Mouse (Mus musculus) lung, postnatal 4 days (tissue): ENCODE measurements around the gene Nudc.

Experiments used
- DNase-seq, 2 experiments: peaks; one replicate each; pipeline ENCODE4 v3.0.0; 2021

The Nudc gene

DNA sequence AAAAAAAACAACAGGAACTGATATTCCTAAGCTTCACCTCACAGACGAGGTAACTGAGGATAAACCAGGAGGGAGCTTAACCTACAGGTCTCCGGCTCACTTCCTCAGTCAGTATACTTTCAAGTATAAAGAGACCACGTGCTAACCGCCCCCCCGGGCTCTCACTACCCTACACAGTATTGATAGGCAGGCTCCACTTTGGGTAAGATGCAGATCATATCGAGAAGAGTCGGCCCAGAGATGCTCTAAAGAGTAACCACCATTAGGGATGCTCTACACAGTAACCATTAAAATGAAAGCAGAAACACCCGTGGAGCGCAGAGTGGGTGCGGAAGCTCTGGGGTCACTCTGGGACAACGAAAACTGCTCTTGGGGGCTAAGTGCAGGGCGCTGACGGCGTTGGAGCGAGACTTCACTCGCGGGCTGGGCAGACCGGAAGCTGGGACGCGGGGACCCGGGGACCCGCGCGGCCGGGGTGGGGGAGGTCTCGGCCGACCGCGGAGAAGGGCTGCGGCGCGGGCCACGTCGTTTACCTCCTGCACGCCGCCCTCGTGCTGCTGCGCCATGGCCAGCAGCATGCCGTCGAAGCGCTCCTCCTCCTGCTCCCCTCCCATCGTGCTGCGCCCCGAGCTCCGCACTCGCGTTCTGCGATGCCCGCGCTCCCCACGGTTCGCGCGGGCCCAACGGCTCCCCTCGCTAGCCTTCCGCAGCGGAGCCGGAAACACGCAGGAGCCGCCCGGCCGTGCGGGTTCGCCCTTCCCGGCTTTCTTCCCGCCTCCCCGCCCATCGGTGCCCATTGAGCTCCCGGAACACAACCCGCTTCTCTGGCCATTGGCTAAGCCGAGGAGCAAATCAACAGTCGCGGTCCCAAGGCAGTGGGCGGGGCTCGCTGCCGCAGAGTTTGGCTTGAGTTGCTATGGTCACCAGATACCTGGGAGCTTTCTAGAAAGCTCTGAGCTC is at the start of gene Nudc:
Gene Nudc (minus strand): TSS at position 725 of the 960 bp plus-strand sequence.
- peak; percentile 96 to 97 for DNase-seq

DNA sequence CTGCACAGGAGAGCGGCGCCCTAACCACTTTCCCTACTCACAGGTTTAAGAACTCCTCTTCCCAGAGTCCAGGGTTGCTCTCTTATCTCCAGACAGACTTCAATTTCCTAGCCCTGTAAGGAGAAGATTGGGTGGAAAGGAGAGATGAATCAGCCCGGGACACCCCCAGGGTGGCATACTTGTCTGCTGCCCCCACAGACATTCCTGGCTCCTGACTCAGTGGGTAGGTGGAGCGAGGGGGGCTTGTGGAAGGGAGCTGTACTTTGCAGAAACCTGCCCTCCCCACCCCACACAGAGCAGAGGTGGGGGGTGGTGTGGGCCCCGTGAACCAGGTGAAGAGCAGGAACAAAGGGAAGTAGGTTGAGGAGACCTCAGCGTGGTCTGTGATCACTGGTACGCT is 49.7 kb upstream of the Nudc start:
- peak in 1 of 2 experiments; percentile 23 for DNase-seq

DNA sequence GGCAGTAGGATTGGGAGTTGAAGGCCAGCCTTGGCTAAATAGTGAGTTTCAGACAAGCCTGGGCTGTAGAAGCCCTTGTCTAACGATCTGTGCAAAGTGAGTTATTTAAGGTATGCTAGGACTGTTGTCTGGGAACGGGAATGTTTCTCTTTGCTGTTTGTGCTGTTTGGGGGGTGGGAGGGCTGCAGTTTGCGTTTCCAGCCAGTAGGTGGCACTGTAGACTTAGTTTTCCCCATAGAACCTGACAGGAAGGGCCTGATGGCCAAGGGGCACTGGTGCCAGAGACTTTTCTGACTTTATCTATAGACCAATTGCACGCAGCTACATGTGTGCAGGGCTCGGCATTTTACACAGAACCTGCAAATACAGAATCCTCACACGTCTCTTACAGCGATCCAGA is 46.8 kb upstream of the Nudc start:
- DNase-seq = peak; percentile 78 to 84

DNA sequence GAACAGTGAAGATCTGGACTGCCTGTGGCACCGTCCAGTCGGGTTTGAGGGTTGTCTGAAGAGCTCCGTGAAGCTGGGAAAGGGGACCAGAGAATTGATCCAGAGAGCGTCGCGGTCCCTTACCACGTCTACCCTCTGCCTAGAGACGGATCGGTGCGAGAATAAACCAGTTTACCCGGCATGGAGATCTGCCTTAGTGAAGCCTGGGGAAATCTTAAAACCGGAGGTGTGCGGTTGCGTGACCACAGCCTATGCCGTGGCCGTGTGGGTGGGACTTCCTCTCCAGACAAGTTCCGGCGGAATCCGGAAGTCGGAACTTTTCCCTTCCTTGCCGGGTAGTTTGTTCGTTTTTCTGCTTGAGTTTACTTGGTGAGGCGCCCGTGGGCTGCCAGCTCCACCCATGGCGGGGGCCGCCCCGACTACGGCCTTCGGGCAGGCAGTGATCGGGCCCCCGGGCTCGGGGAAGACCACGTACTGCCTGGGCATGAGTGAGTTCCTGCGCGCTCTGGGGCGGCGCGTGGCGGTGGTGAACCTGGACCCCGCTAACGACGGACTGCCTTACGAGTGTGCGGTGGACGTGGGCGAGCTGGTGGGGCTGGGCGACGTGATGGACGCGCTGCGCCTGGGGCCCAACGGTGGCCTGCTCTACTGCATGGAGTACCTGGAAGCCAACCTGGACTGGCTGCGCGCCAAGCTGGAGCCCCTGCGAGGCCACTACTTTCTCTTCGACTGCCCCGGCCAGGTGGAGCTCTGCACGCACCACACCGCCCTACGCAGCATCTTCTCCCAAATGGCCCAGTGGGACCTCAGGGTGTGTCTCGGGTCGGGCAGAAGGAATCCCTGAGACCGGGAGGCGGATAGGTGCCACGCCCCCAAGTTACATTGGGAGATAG is 38.5 kb upstream of the Nudc start, which contains the start of gene Gpn2:
Gene Gpn2 (plus strand): TSS at position 304 of the 893 bp plus-strand sequence.
- DNase-seq = peak; percentile 84 to 87

DNA sequence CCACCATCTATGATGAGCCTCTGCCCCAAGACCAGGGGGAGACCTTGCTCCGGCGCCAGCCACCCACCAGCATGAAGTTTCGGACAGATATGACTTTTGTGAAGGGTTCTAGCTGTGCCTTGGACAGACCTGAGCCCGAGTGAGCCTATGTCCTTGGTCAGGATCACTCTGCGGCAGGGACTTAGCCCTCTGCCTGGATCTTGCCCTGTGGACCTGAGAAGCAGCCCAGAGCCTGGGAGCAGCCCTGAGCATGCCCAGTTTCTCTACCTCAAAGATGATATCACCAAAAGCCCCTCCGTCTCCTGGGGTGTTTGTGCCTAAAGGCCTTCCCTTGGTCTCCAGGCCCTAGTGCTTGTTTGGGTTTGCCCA is 37.9 kb upstream of the Nudc start:
- DNase-seq = no peak

DNA sequence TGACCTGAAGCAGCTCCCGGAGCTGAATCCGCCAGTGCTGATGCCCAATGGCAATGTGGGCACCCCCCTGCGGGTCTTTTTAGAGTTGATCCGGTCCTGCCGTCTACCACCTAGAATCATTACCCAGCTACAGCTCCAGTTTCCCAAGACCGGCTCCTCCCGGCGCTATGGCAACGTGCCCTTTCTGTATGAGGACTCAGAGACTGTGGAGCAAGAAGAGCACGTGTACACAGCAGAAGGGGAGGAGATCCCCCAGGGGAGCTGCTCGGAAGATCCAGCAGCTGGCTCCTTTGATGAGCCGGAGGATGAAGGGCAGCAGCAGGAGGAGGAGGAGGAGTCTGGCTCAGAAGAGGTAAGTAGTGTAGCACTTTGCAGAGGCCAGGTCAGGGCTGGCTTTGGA is 32.2 kb upstream of the Nudc start:
- DNase-seq = no peak

DNA sequence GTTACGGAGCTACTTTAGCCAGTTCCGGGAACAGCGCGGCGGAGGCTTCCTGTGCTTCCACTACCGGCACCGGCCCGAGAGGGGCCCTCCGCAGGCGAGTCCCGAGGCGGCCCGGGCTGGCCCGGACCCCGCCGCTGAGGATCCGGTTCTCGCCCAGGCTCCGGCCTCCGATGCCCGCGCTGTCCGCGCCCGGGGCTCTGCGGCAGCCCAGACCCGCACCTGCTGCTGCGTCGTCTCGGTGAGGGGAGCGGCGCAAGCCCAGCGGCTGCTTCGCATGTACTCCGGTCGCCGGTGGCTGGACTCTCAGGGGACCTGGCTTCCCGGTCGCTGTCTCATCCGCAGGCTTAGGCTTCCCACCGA is 29.0 kb upstream of the Nudc start:
- no peak for DNase-seq

DNA sequence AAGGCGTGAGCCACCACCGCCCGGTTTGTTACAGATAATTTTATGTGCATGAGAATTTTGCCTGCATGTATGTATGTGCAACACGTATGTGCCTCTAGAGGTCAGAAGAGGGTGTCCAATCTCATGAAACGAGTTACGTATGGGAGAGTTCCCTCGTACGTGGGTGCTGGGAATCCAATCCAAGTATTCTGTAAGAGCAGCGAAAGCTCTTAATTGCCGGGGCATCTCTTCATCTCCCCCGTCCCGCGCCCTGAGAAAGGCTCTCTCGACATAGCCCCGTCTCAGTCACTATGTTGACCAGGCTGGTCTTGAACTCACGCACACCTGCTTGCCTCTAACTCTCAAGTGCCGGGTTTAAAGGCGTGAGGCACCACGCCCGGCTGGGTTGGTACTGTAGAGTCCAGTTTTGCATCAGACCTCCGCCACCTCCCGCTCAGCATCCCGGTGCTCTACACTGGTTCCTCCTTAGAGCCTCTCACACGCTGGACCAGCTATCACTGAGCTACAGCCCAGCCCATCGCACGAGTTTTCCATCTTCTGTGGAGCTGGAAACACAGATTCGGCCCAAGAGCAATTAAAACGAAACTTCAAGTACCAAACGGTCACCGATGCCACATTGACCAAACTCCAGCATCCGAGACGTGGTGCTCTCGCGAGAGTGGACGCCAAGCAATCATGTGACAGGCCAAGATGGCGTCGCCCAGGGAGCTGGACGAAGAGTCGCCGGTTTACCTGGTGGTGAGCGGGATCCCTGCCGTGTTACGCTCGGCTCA is 28.5 kb upstream of the Nudc start, which contains the start of gene Gpatch3:
Gene Gpatch3 (plus strand): TSS at position 676 of the 773 bp plus-strand sequence.
- peak; percentile 93 to 94 for DNase-seq

DNA sequence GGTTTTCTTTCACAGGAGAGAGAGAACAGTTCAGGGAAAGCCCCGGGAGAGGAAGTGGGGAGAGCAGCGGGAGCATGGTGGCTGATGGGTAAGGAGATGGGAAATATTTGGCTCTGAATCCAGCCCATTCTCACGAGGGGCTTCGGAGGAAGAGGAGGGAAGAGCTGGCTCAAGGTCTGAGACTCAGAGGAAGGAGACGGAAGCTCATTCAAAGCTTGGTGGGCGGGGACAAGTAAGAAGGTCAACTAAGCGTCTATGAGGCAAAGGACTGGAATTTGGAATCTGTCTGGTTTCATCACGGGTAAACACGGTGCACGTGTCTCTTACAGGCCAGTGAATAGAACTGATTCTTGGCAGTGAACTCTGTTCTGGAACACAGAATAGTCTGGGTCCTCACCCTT is 24.3 kb upstream of the Nudc start:
- no peak for DNase-seq

DNA sequence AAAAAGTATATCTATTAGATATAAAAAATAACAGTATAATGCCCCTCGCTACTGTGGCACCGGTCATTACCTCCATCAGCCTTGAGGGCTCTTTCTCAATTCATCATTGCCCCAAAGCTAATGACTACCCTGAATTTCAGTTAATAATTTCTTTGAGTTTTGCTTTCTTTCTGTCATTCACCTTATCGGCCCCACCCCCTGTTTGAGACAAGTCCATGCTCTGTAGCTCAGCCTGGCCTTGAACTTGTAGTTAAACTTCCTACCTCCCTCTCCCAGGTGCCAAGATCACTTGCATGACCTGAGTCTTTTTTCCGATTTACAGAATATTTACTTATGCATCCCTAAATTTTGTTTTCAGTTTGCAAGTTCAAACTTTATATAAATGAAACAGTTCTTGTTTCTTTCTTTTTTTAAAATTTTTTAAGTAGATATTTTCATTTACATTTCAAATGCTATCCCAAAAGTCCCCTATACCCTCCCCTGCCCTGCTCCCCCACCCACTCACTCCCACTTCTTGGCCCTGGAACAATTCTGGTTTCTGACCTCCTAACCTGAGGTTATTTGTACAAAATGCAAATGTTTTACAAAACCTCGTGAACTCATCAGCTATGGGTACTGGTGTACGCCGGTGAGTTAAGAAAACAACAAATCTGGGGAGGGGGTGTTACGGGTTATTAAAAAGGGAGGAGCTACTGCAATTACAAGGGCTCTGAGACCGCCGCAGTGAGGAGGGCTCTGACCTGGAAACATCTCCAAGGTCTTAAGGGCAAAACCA is 23.7 kb upstream of the Nudc start:
- DNase-seq = no peak

DNA sequence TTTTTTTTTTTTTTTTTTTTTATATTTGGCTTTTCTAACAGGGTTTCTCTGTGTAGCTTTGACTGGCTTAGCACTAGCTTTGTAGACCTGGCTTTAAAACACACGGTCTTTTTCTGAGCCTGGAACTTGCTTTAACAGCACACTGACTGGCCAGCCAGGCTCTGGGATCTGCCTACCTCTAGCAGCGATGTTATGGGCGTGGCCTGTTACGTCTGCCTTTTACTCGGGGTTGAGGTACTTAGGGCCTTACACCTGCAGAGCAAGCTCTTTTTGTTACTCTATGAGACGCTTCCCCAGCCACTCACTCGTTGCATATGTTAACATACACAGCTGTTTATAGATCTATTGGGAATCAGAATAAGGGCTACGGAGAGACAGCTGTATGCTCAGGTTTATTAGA is 21.5 kb upstream of the Nudc start:
- DNase-seq = no peak

DNA sequence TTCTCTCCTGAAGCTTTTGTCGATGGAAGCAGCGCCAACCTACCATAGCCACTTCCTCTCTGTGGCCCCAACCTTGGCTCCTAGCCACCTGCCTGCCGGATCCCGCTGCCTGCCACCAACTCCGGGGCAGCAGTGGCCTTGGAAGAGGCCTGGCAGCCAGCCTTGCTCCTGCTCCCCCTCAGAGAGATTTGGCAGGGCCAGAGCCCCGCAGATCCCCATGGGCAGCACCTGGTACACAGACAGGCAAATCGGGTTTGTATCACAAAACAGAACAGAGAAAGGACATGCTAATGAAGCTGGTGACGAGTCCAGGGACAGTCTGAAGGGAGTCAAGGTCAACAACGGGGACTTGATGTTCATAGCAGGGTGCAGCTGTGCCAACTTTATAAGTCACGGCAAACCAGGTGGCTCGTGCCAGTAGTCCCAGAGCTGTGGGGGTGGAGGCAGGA is 17.4 kb upstream of the Nudc start:
- DNase-seq = no peak

DNA sequence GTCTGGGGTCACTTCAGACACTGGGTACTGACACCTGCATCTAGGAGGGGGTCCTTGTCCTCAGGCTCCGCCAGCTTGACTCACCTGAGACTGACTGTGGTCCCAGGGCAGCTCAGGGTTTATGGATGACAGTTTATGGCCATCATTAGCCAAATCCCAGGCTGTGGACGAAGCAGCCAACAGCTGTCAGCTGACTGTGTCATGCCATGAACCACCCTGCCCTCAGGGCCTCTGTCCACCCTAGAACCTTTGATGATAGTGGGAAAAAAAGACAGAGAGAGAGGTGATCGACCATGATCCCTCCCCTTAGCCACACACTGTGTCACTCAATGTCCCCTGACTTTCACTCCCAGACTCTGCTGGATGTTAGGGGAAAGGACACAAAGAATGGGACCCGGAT is 15.8 kb upstream of the Nudc start:
- no peak for DNase-seq

DNA sequence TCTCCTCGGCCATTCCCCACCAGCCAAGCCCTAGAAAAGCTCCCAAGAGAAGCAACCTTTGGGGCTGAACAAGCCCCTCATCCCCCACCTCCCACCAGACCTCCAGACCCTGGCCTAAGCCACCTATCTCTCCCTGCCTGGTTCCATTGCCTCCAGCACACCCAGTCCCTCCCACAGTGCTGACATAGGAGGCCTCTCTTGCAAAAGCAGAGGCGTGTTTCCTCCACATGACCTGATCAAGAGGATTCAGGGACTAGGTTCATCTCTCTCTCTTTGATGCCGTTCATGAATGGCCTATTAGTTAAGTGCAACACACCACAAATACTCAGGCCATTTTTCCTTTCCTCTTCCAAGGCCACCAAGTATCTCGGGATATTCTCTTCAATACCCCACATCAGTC is 14.1 kb upstream of the Nudc start:
- DNase-seq = no peak

DNA sequence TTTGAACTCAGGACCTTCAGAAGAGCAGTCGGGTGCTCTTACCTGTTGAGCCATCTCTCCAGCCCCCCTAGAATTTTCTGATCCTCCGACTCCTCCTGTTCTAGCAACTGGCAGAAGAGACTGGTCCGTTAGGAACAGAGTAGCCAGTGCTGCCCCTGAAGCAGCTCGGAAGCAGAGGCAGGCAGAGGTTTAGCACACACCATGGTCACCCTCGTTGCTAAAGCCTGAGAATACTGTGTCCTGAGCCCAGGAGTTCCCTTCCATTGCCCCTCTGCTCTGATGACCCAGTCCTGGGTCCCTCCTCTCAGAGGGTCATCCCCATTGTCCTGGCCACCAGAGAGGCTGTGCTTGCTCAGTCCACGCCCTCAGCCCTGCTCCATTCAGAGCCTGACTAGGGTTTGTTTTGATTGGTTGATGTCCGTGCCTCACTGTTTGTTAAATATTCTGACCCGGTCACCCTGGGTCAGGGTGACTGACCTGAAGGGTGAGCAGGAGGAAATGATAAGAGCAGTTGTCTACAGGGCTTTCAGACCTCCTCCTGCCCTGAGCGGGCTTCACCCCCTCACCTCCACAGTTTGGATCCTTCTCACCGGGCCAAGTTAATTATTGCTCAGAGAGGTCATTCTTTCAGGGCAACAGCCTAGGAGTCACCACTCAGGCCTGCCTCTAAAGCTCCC is 11.4 kb upstream of the Nudc start:
- DNase-seq = no peak

DNA sequence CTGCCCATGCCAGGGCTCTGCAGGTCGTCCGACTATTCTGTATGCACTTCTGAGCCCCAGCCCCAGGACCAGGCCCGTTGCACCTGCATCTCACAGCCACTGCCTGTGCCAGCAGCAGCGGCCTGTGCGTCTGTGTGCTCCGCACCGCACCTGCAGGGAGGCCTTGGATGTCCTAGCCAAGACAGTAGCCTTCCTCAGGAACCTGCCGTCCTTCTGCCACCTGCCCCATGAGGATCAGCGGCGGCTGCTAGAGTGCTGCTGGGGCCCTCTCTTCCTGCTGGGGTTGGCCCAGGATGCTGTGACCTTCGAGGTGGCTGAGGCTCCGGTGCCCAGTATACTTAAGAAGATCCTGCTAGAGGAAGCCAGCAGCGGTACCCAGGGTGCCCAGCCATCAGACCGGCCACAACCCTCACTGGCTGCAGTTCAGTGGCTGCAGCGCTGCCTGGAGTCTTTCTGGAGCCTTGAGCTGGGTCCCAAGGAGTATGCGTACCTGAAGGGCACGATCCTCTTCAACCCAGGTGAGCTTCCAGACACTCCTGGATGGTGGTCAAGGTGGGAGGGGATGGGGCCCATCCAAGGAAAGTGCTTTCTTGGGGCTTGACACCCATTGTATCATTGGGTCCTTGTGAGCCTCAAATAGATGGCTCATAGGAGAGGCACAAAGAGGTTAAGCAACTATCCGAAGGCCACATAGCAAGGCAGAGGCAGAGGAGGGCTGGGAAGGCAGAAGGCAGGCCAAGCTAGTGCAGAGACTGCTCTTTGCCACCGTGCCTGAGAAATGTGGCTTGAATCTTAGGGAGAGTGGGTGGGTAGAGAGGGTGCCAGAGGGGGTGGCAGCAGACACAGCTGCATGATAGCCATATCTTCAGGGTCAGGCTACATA is 7.9 kb upstream of the Nudc start:
- DNase-seq = no peak

DNA sequence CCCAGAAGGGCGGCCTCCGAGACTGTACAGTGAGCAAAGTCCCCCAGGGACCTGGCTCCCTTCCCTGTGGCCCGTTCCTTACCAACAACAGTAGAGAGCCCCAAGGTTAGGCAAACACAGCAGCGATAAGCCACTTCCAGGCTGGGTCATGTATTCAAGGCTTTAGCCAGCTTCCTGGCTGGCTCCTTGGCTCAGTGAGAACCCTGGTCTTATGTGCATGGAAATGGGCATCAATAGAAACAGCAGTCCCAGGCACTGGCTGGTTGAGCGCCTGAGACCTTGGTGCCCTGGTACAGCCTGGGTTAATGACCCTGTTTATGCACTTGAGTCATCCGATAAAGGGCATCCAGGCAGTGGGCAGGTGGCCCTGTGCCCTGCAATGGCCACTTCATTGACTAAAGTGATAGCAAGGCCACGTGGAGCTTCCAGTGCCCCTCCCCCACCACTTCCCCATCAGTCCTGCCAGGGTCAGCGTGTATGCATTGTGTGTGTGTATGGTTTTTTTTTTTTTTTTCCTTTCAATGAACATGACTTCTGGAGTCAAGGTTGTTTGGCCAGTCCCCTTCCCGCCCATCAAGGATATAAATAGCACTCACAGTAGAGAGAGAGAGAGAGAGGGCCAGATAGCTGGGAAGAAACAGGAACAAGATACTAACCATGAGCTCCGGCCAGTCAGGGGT is 7.1 kb upstream of the Nudc start, which contains the start of gene Nr0b2:
Gene Nr0b2 (plus strand): TSS at position 609 of the 680 bp plus-strand sequence.
- no peak for DNase-seq

DNA sequence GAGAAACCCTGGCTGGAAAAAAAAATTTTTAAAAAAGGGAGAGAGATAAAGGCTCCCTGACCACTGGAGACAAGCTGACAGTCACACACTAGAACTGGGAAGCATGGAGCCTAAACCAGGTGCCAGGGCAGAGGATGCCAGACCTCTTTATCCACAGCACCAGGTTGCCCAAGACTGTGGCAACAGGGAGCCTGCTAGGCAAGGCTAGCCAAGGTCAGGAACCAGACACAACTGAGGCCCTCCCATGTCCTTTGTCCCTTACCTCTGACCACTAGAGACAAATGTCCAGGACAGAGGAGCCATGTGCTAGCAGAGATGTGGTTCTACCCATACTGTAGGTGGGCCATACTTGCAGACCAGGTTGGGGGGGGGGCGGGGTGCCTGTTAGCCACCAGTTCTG is 6.2 kb upstream of the Nudc start:
- no peak for DNase-seq

DNA sequence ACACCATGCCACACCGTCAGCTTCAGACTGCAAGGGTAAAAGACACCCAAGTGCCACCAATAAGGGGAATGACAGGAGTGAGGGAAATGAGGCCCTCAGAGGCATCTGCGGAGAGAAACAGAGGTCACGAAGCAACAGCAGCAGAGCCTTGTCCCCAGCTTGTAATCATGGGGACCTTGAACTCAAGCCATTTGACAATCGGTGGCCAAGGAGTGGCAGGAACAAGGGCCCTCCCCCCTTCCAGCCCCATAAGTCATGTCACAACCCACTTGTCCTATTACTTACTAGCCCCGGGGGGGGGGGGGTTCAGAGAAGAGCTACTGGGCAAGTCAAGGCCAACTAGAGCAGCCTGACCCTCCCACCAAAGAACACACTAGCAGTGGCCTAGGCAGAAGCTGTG is 9.1 kb downstream of the Nudc start:
- no peak for DNase-seq

DNA sequence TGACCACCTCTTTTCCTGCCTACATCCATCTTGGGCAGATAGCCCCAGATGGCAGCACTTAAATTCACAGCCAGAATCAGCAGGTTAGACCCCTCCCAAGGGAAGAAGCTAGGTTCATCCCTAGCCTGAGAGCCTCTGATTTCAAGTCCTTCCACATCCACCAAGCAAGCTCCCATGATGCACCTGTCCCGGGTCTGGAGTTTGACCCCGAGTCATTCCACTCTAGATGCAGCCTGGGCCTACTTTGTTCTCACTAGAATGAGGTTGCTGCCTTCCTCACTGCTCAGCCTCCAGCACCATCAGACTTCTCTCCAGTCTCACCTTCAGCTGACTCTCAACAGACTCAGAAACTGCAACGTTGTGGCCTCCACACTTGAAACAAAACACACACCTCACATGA is 9.7 kb downstream of the Nudc start:
- DNase-seq = no peak
